Mouse (Mus musculus): ENCODE results near the gene Cdk12.

Cdk12 gene

DNA sequence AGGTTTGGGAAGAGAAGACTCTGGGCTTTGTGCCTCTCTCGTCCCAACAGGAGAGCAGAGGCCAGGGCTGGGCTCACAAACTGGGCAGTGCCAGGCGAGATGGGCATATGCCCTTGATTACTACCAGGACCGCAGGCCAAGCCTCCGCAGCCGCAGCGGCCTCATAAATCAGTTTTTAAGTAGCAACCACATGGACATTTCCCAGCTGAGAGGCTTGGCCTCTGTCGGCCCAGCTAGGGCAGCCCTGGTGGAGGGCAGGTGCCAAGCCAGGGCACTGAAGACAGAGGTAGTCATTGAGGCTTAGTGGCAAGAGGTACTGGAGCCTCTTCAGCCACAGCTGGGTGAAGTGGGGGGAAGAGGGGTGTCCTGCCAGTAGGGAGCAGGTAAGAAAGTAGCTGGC lies 114.6 kb downstream of the Cdk12 start:
- no peak for DNase-seq (ENCODE audit: low spot score in 2 of 2)

DNA sequence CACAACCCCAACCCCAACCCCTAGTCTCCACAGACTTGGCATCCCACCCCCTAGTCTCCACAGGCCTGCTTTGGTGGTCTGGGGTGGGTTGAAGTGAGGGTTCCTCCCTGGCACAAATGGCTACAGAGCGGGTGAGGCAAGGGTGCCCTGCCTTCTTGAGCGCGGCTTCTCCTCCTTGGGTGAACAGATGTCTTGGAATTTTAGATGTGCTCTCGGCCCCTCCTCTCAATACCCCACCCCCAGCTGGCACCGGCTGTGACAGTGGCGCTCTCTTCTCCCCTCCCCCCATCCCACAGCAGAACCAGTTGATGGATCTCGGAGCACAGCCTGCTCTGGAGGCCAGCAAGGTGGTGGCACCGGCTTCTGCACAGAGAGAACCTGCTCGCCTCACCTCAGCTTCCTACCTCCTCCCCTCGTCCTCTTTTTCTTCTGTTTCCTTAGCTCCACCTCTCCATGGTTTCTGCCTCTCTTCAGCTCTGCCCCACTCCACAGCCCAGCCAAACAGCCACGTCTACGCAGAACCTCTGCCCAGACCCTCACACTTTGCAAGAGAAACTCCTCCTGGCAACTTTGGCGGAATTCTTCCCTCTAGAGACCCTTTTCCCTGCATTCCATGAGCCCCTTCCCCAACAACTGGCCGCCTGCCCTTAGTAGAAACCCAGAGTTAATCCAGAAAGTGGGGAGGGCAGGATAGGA lies 115.7 kb downstream of the Cdk12 start:
- DNase-seq (ENCODE audit: low spot score in 2 of 2), result no peak

DNA sequence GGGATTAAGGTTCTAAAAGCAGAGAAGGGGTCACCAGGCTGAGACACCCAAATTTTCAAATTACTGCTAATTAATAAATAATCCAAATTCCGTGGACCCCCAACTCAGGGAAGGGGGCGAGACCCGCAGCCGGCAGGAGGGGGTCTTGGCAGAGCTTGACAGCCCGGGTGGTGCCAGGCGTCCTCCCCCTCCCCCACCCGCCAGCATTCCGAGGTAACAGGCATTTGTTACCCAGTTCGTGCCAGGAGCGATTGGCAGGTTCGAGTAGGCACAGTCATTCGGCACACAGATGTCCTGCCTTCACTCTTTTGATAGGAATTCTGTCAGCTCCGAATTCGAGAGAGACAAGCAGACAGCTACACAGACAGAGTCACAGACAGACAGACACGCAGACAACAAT lies 116.3 kb downstream of the Cdk12 start:
- no peak for DNase-seq (ENCODE audit: low spot score in 2 of 2)

DNA sequence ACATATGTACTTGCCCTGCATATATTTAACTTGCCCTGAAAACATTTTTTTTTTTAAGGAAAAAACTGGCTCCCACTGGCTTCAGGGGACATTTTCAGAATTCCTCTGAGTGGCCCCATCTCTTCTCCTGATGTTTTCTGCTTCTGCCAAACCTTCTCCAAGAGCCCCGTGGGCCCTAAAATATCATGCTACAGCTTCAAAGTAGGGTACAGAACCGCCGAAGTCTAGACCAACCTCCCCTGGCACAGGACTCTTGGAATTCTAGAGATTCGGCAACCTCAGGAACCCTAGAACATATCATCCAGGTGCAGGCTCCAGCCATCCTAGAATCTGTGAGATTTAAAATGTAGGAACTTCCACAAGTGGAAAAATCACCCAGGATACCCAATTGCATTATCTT lies 116.7 kb downstream of the Cdk12 start:
- DNase-seq (ENCODE audit: low spot score in 2 of 2), result no peak

DNA sequence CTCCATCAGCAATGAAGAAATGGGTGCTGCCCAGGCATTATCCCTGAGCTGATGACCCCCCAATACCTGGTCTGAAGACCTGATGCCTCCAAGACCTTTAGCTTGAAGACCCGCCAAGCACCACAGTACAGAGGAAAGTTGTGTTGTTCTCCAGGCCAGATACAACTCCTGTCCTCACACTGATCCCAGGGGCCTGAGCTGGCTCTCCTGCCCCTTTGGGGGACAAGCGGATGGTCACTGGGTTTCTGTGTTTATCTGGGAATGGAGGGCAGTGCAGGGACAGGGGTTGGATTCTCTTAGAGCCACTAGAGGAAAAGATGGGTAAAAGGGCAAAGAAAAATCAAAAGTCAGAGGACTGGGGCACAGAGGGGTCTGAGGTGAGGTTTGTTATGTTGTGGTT lies 117.1 kb downstream of the Cdk12 start:
- no peak for DNase-seq (ENCODE audit: low spot score in 2 of 2)

DNA sequence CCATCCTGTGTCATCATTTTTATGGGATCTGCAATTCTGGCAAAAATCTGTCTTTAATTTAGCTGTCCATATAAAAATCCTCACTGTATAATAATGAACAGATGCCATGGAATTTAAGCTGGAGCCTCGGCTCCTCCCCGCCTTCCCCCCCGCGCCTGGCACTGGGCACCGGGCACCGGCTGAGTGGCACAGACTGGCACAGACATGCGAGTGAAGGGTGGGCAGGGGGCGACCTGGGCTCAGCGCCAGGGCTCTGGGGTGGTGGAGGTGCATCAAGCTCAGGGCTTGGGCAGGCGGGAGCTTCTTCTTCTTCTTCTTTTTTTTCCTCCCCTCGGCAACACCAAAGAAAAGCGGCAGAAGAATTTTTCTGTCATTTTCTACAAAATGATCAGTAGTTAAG lies 117.5 kb downstream of the Cdk12 start:
- DNase-seq (ENCODE audit: low spot score in 2 of 2), result no peak

DNA sequence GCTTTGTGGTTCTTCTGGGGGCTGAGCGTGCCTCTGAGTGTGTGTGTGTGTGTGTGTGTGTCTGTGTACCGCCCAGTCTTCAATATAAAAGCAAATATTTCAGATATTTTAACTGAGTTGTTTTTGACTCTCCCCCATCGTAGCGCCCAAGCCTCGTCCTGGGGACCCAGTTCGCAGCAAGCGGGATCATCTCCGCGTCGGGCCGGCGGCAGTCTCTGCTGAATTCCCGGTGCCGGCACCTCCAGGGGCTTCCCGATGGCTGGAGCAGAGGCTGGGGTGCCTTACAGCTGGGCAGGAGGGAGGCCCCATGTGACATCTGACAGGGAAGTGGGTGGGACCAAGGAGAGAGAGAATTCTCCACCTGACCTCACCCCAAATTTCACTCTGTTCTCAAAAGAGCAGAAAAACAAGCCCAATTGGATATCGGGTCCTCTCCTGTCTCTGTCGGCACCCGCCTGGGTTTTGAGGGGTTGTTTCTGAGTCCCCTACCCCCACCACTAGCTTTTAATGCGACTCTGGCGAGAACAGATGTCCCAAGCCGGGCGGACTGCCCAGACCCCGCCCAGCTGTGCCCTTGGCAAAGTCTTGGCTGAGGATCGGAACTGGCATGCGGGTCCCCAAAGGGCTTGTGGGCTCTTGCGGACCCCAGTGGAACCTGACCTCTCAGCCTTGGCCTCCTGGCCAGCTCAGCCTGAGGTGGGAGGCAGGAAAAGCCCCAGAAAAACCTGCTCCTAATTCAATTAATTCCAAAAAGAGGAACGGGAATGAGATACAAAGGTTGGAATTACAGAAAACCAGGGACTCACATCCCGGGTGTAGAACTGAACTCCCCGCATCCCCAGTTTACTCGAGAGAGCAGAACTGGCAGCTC lies 118.2 kb downstream of the Cdk12 start:
- DNase-seq (ENCODE audit: low spot score in 2 of 2), result no peak

DNA sequence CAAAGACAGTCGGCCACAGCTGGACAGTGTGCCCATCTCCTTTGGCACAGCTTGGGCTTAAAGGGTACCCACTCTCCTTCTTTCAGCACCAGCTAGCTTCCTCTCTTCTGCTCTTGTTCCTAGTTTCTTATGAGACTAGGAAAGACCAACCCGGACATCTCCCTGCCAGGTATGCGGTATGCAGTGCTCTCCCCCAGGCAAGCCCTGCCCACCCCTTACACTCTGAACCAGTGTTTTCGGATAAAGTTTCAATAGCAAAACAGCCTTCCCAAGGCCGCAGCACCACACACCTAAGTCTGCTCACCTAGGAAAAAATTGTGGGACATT lies 118.8 kb downstream of the Cdk12 start:
- no peak for DNase-seq (ENCODE audit: low spot score in 2 of 2)

DNA sequence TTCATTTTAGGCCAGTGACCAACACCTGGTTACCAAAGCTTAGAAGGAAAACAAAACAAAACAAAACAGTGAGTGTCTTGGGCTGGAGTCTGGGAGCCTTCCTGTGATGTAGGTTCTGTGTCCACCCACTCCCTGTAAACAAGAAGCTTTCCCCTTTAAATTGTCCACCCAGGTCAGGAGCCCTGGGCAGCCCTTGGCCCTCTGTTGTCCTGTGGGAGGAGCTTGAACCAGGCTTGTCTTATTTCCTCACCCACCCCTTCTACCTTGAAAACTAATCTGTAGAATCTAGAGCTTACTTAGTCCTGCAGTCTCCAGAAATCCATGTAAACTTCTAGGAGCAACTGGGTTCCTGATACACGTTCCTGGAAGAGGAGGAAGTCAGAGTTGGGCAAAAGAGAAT lies 119.3 kb downstream of the Cdk12 start:
- no peak for DNase-seq (ENCODE audit: low spot score in 2 of 2)

DNA sequence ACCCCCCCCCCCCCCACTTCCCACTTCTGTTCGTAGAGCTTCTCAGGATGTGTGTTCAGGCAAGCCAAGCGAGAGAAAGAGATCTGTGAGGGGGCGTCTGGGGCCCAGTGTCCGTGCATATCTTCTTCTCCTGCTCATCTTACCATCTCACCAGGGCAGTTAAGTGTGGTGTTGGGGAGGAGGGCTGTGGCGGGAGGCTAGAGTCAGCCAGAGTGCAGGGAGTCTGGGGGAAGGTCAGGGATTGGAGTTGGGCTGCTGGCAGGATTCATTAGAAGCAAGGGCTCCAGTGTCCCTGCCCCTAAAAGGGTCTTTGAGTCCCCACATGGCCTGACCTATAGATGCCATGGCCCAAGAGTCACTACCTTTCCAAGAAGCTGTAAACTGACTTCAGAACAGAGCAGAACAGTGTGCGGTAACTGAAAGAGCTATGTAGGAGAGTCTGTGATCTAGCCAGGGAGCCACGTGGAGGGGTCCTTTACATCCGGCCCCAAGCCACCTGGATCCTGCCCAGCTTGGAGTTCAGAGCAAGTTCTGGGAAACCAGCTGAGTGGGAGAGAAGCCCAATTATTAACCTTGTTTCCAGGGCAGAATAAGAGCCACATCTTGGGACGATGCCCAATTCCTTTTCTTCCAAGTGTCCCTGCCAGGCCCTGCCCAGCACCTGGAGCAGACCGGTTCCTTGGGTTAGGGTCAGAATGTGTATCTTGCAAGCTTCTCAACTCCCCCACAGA lies 120.4 kb downstream of the Cdk12 start:
- no peak for DNase-seq (ENCODE audit: low spot score in 2 of 2)

DNA sequence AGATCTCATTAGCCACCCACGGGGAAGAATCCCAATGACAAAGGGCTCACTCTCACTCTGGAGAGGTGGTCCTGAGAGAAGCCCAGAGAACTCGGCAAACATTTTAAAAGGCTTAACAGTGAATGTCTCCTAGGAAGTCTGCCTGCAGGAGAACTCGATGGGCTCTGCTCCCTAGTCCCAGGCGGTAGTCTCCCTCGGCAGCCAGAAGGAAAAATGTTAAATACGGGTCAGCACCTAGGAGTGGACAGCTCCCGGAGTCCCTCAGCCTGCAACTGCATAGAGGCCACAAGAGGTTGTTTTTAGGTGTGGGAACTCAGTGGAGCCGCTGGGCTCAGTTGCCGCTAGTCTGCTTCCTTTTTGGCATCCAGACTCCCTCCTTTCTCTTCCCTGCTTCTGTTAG lies 121.1 kb downstream of the Cdk12 start:
- no peak for DNase-seq (ENCODE audit: low spot score in 2 of 2)

DNA sequence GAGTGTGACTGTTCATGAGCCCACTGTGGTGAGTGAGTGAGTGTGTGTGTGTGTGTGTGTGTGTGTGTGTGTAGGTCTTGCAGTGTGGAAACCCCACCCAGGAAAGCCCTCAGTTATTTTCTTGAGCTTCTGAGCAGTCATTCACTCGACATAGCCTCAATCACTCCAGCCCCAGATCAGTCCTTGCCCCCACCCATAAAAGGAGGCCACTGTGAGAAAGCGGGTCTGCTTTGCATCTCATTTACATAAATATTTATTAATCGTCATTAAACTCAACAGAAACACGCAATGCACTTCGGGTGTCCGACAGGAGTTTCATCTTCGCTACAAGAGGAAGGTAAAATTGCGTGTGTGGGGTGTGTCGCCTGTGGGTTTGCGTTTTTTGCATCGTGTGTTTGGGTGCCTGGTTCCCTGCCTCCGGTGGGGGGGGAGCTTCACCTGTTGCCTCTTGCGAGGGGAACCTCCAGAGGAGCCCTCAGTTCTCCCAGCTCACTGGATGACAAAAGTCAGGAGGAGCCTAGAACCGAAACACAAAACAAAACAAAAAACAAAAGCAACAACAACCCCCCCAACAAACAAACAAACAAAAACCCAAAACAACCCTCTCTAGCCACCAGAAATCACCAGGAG lies 122.4 kb downstream of the Cdk12 start:
- DNase-seq (ENCODE audit: low spot score in 2 of 2), result no peak

DNA sequence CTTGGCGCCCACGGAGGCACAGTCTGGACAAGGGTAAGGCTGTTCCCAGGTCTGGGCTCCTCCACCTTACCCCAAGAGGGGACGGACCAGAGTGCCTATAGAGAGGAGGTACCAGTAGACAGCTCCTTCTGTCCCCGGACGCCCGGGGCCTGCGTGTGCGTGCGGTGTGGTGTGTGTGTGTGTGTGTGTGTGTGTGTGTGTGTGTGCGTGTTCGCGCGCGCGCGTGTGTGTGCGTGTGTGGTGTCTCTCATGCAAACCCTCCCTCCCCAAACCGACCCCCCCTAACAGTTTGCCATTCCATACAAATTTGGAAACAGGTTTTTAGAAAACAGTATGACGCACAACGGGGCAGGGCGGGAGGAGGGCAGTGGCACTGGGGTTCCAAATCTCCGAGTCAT lies 123.0 kb downstream of the Cdk12 start:
- no peak for DNase-seq (ENCODE audit: low spot score in 2 of 2)

DNA sequence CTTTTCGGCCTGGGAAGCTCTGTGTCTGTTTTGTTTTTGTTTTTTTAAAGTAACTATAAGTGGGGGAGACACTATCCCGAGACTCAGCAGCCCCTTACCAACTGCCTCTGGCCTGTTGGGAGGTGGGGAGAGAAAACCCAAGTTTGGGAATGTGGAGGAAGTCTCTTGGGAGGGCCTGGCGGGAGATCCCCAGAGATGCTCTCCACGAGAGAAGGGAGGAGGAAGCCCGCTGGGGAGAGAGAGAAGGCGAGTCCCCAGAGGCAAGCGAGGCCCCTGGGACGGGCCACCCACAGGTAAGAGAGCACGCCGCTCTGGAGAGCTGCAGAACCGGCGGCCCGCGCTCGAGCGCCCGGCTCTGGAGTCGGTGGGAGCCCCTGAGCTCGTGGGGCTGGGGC lies 123.9 kb downstream of the Cdk12 start:
- DNase-seq (ENCODE audit: low spot score in 2 of 2), result no peak

DNA sequence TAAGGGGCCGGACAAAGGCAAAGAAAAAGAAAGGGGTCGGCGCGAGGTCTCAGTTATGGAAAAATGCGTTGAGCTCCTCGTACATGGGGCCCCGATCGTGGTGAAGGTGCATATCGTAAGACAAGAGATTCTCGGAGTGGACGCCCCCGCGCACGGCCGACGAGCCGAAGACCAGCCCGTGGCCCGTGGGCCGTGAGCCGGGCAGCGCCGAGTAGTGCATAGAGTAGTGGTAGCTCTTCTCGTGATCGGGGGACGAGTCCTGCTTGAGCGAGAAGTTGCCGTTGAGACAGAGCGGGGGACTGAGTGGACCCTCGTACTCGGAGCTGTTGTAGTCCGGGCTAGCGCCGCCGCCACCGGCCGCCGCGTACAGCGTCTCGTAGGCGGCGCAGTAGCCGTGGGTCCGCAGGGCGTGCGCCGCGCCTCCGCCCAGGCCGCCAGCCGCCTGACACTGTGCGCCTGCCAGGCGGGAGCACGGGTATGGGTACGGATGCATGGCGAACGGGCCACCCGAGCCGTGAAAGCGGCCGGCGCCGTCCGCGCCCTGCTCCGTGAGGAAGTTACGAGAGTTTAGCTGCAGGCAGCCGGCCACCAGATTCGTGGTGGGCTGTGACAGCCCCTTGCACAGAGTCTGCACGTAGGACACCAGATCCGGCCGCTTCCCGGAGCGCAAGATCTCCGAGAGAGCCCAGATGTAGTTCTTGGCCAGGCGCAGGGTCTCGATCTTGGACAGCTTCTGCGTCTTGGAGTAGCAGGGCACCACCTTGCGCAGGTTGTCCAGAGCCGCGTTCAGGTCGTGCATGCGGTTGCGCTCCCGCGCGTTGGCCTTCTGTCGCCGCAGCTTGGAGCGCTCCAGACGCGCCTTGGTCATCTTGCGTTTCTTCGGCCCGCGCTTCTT lies 124.5 kb downstream of the Cdk12 start:
- DNase-seq (ENCODE audit: low spot score in 2 of 2), result no peak

DNA sequence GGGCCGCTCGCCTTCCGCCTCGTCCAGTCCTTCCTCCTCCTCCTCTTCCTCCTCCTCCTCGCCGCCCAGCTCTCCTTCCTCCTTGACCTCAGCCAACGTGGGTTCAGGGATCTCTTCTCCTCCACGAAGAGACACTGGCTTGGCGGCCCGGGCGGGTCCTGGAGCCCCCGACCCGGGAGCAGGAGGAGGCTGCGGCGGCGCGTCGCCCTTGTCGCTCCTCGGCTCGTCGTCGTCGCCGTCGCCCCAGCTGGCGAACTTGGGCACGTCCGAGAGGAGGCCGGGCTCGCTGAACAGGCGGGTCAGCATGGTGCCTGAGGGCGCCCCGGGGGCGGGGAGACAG lies 125.1 kb downstream of the Cdk12 start:
- DNase-seq (ENCODE audit: low spot score in 2 of 2), result no peak
